Mouse (Mus musculus) E14TG2a.4 (cell line): Measurements from ENCODE around the gene Ypel5.

Experiments used
- CTCF ChIP-seq: conservative IDR thresholded peaks from 2 replicates; pipeline ENCODE4 v1.5.1; 2014; ENCODE audit warnings: low read length
- NANOG ChIP-seq: IDR thresholded peaks from 2 replicates; pipeline ENCODE4 v1.6.1; 2014; ENCODE audit warnings: borderline replicate concordance, low read length, mixed read lengths
- POU5F1 ChIP-seq: IDR thresholded peaks from 2 replicates; pipeline ENCODE4 v1.6.1; 2014; ENCODE audit warnings: low read length, borderline replicate concordance

- TF ChIP-seq CTCF (peak; percentile 75), NANOG (no peak), POU5F1 (no peak)
These were observed 39.7 kb upstream of the Ypel5 start for GRCm38 (mm10) chr17:72796506-72796905.
